Mouse (Mus musculus): ENCODE data around the gene Fam189b. TPM values are rescaled to one million over a fixed set of nuclear protein-coding genes. Genes with fewer than 3 reads are reported as not detected.
"Not testable (repeated sequence)": the region's sequence is repeated elsewhere in the genome, so short reads cannot be mapped to it uniquely, and the experiment has no call there.

The Fam189b gene
- polyA plus RNA-seq, 1 experiment from 2014 or later, result 12.8 TPM

GRCm38 (mm10) chr3:89156951-89157350 is 26.0 kb upstream of the Fam189b start:
- ATAC-seq (ENCODE audit: extremely low read depth, insufficient number of reproducible peaks, low FRiP score, low TSS enrichment), result no peak
- Histone ChIP-seq H3K36me3 (no peaks in the 10 kb centered on the region), H3K9ac (no peak overlapping the region), H3K4me2 (no peak overlapping the region), H3K4me3 (no peak overlapping the region), H3K9me3 (no peaks in the 10 kb centered on the region), H3K27me3 (replicated peaks) (peaks cover 65% of the 10 kb centered on the region), H3K4me1 (peaks cover 17% of the 10 kb centered on the region), H3K27ac (replicated peaks) (no peak overlapping the region)
- WGBS, result 76% methylated on average over 8 of the region's 8 CpGs

- peaks cover 50% of the 10 kb centered on the region for H3K27me3 ChIP-seq (replicated peaks)
- H3K9me3 ChIP-seq, result no peaks in the 10 kb centered on the region
- ATAC-seq (ENCODE audit: extremely low read depth, insufficient number of reproducible peaks, low FRiP score, low TSS enrichment), result no peak
- no peak overlapping the region for H3K27ac ChIP-seq (replicated peaks)
- H3K4me2 ChIP-seq, result 0 out of 2 replicates have a peak overlapping the region, but pooled peaks have one; percentile 99
- H3K4me3 ChIP-seq, result peak overlapping the region; percentile 61; the same call in 1 of the 2 replicates
- no peaks in the 10 kb centered on the region for H3K36me3 ChIP-seq
- H3K9ac ChIP-seq, result no peak overlapping the region
- H3K4me1 ChIP-seq, result peaks cover 18% of the 10 kb centered on the region
- 22% methylated on average over 7 of the region's 7 CpGs for WGBS
These were observed 24.3 kb upstream of the Fam189b start for GRCm38 (mm10) chr3:89158651-89159050.

- ATAC-seq (ENCODE audit: extremely low read depth, insufficient number of reproducible peaks, low FRiP score, low TSS enrichment), result no peak
- no peaks in the 10 kb centered on the region for H3K9me3 ChIP-seq
- WGBS, result 2% methylated on average over 13 of the region's 13 CpGs
- H3K4me1 ChIP-seq, result peaks cover 23% of the 10 kb centered on the region
- H3K27me3 ChIP-seq (replicated peaks), result peaks cover 44% of the 10 kb centered on the region
- H3K4me2 ChIP-seq, result peak overlapping the region; percentile 99
- no peaks in the 10 kb centered on the region for H3K36me3 ChIP-seq
- 0 out of 2 replicates have a peak overlapping the region, but pooled peaks have one; percentile 71 for H3K9ac ChIP-seq
- peak overlapping the region; percentile 61 for H3K4me3 ChIP-seq
- H3K27ac ChIP-seq (replicated peaks), result no peak overlapping the region
These were observed 23.7 kb upstream of the Fam189b start for GRCm38 (mm10) chr3:89159211-89159610.

- under 1% methylated on average over 61 of the region's 66 CpGs for WGBS
- H3K9ac ChIP-seq, result peak within 1 kb of the TSS; percentile 71
These were observed 23.2 kb upstream of the Fam189b start, which contains the start of gene Hcn3 for GRCm38 (mm10) chr3:89159616-89160344. TSS of gene Hcn3 (minus strand) at chr3:89160196.

GRCm38 (mm10) chr3:89161207-89161606 is 21.7 kb upstream of the Fam189b start:
- not testable (repeated sequence) for H3K4me2 ChIP-seq; ATAC-seq (ENCODE audit: extremely low read depth, insufficient number of reproducible peaks, low FRiP score, low TSS enrichment); H3K27ac ChIP-seq (replicated peaks); H3K4me3 ChIP-seq; H3K36me3 ChIP-seq; H3K9ac ChIP-seq; H3K9me3 ChIP-seq
- Histone ChIP-seq H3K27me3 (replicated peaks) (peaks cover 32% of the 10 kb centered on the region), H3K4me1 (peaks cover 34% of the 10 kb centered on the region)

More at GRCm38 (mm10) chr3:89159616-89160344, 23.2 kb upstream of the Fam189b start, which contains the start of gene Hcn3:
- Histone ChIP-seq H3K9me3 (no peaks in the 10 kb centered on the region), H3K4me3 (peak within 1 kb of the TSS; percentile 61), H3K4me2 (peak within 1 kb of the TSS; percentile 99), H3K36me3 (no peaks in the 10 kb centered on the region), H3K27ac (replicated peaks) (no peak within 1 kb of the TSS), H3K27me3 (replicated peaks) (peaks cover 41% of the 10 kb centered on the region), H3K4me1 (peaks cover 24% of the 10 kb centered on the region)
- peak; percentile 60; the same call in 1 of the 2 replicates for ATAC-seq (ENCODE audit: extremely low read depth, insufficient number of reproducible peaks, low FRiP score, low TSS enrichment)

GRCm38 (mm10) chr3:89161786-89162185 is 21.2 kb upstream of the Fam189b start:
- no peak for ATAC-seq (ENCODE audit: extremely low read depth, insufficient number of reproducible peaks, low FRiP score, low TSS enrichment)
- H3K4me2 ChIP-seq, result no peak overlapping the region
- H3K27me3 ChIP-seq (replicated peaks), result peaks cover 31% of the 10 kb centered on the region
- 78% methylated on average over 4 of the region's 4 CpGs for WGBS
- H3K27ac ChIP-seq (replicated peaks), result no peak overlapping the region
- H3K9ac ChIP-seq, result no peak overlapping the region
- H3K36me3 ChIP-seq, result peaks cover 3% of the 10 kb centered on the region
- H3K4me3 ChIP-seq, result no peak overlapping the region
- H3K9me3 ChIP-seq, result no peaks in the 10 kb centered on the region
- peaks cover 40% of the 10 kb centered on the region for H3K4me1 ChIP-seq

DNA sequence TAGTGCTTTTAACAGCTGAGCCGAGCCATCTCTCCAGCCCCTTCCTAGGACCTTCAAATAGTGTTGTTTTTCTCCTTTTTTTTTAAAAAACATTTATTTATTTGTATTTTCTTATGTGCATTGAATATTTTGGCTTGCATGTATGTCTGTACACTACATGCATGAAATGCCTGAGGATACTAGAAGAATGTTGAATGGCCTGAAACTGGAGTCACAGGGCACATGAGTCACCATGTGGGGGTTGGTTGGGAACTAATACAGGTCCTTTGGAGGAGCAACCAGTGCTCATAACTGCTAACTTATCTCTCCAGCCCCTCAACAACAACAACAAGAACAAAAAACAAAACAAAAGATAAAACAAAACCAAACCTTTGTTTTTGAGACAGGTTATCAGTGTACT is 19.8 kb upstream of the Fam189b start:
- 74% methylated on average over 1 of the region's 1 CpGs for WGBS
- peaks cover 41% of the 10 kb centered on the region for H3K4me1 ChIP-seq

DNA sequence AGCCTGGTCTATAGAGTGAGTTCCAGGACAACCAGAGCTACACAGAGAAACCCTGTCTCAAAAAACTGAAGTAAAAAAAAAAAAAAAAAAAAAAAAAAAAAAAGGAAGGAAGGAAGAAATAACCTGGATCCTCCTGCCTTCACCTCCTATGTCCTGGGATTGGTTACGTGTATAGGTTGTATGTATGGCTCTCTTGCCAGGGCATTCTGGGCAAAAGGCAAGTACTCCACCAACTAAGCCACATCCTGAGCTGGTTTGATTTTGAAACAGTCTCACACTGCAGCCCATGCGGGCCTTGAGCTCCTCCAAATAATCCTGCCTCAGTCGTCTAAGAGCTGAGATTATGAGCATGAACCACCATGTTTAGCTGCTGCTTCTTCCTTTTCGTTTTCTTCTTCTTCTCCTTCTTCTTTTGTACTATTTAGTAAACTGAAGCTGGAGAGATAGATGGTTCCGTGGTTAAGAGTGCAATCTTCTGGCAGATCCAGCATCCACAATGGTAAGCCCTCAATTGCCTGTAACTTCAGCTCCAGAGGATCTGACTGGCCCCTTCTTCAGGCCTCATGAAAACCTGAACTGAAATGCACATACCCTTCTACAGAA is 19.2 kb upstream of the Fam189b start:
- ATAC-seq (ENCODE audit: extremely low read depth, insufficient number of reproducible peaks, low FRiP score, low TSS enrichment), result no peak
- 71% methylated on average over 5 of the region's 5 CpGs for WGBS
- H3K36me3 ChIP-seq, result peaks cover 22% of the 10 kb centered on the region
- H3K4me3 ChIP-seq, result peak overlapping the region; percentile 90
- H3K4me1 ChIP-seq, result peaks cover 41% of the 10 kb centered on the region
- H3K4me2 ChIP-seq, result peak overlapping the region; percentile 92
- no peaks in the 10 kb centered on the region for H3K9me3 ChIP-seq
- peak overlapping the region; percentile 97; the same call in 1 of the 2 replicates for H3K27ac ChIP-seq (replicated peaks)
- peak overlapping the region; percentile 99 for H3K9ac ChIP-seq
- H3K27me3 ChIP-seq (replicated peaks), result peaks cover 13% of the 10 kb centered on the region

More for the DNA sequence above, 19.8 kb upstream of the Fam189b start:
- no peak overlapping the region for H3K4me3 ChIP-seq
- H3K27me3 ChIP-seq (replicated peaks), result peaks cover 19% of the 10 kb centered on the region
- H3K36me3 ChIP-seq, result peaks cover 16% of the 10 kb centered on the region
- ATAC-seq (ENCODE audit: extremely low read depth, insufficient number of reproducible peaks, low FRiP score, low TSS enrichment), result no peak
- H3K4me2 ChIP-seq, result no peak overlapping the region
- H3K9ac ChIP-seq, result no peak overlapping the region
- H3K27ac ChIP-seq (replicated peaks), result no peak overlapping the region
- H3K9me3 ChIP-seq, result no peaks in the 10 kb centered on the region

DNA sequence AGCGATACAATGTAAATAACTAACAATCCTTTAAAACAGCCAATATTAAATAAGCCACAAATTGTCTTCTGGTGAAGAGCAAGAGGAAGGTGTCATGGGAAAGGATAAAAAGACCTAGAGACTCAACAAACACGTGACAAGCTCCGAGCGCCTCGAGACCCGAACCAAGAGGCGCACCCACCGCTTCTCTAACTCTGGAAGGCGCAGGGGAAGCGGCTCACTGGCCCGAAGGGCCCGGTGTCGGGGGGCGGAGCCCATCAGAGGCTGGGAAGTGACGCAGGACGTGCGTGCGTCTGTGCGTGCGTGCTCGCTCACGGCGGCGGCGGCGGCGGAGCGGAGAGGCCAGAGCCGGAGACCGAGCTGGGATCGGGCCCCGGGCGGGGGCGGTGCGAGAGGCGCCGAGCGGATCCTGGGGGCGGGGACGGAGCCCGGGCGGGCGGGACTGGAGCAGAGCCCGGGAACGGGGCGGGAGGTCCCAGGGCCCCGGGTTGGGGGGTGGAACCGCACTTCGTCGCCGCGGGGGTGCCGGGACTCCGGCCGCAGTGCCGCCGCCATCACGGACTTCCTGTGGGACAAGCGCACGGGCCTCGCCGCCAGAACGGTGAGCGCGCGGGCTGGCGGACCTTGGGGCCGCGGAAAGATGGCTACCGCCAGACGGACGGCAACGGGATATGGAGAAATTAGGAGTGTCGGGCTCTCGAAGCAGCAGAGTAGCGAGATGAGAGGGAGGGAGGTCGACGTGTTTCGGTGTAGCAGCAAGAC is 18.3 kb upstream of the Fam189b start, which contains the start of gene Clk2:
Clk2 (plus strand) TSS at position 290 of the 762 bp plus-strand sequence.
- under 1% methylated on average over 77 of the region's 79 CpGs for WGBS
- peaks cover 3% of the 10 kb centered on the region for H3K27me3 ChIP-seq (replicated peaks)
- peak within 1 kb of the TSS; percentile 90 for H3K4me3 ChIP-seq
- H3K4me2 ChIP-seq, result peak within 1 kb of the TSS; percentile 92
- H3K27ac ChIP-seq (replicated peaks), result peak within 1 kb of the TSS; percentile 97
- H3K36me3 ChIP-seq, result peaks cover 32% of the 10 kb centered on the region
- peak; percentile 93 for ATAC-seq (ENCODE audit: extremely low read depth, insufficient number of reproducible peaks, low FRiP score, low TSS enrichment)
- H3K9me3 ChIP-seq, result no peaks in the 10 kb centered on the region
- H3K4me1 ChIP-seq, result peaks cover 31% of the 10 kb centered on the region
- H3K9ac ChIP-seq, result peak within 1 kb of the TSS; percentile 99

GRCm38 (mm10) chr3:89165268-89165870 is 17.6 kb upstream of the Fam189b start:
- peak overlapping the region; percentile 99 for H3K9ac ChIP-seq
- no peak for ATAC-seq (ENCODE audit: extremely low read depth, insufficient number of reproducible peaks, low FRiP score, low TSS enrichment)
- peaks cover 39% of the 10 kb centered on the region for H3K36me3 ChIP-seq
- H3K4me1 ChIP-seq, result peaks cover 25% of the 10 kb centered on the region
- H3K4me3 ChIP-seq, result peak overlapping the region; percentile 90
- H3K27me3 ChIP-seq (replicated peaks), result no peaks in the 10 kb centered on the region
- peak overlapping the region; percentile 92 for H3K4me2 ChIP-seq
- 17% methylated on average over 12 of the region's 12 CpGs for WGBS
- H3K9me3 ChIP-seq, result no peaks in the 10 kb centered on the region
- H3K27ac ChIP-seq (replicated peaks), result peak overlapping the region; percentile 97

DNA sequence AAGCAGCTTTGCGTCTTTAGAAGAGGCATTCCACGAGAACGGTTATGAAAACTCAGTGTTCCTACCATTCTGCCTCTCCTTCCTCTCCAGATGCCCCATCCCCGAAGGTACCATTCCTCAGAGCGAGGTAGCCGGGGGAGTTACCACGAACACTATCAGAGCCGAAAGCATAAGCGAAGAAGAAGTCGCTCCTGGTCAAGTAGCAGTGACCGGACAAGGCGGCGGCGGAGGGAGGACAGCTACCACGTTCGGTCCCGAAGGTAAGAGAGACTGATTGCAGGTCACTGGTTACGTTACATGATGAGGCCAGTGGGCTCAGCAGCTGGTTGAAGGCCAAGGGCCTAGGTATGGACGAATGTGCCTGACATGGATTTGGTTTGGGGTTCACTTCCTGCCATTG is 16.0 kb upstream of the Fam189b start:
- peaks cover 54% of the 10 kb centered on the region for H3K36me3 ChIP-seq
- ATAC-seq (ENCODE audit: extremely low read depth, insufficient number of reproducible peaks, low FRiP score, low TSS enrichment), result no peak
- no peak overlapping the region for H3K4me3 ChIP-seq

More for the DNA sequence above, 16.0 kb upstream of the Fam189b start:
- 88% methylated on average over 19 of the region's 19 CpGs for WGBS
- Histone ChIP-seq H3K9me3 (no peaks in the 10 kb centered on the region), H3K27me3 (replicated peaks) (no peaks in the 10 kb centered on the region), H3K9ac (no peak overlapping the region), H3K4me2 (no peak overlapping the region), H3K27ac (replicated peaks) (no peak overlapping the region), H3K4me1 (peaks cover 23% of the 10 kb centered on the region)

Data from heart, embryonic 13.5 days (tissue).